Mouse (Mus musculus): ENCODE results near the gene Gatad2a.

- TF ChIP-seq CTCF (conservative IDR thresholded peaks at IDR 0.05; ENCODE audit: low read length) (no peak), POU5F1 (IDR thresholded peaks at IDR 0.05; ENCODE audit: borderline replicate concordance, low read length) (no peak)
Observed at GRCm38 (mm10) chr8:70004345-70004744, 8.2 kb upstream of the Gatad2a start.
